Mouse (Mus musculus): ENCODE results near the gene Zyx. TPM values are rescaled to one million over a fixed set of nuclear protein-coding genes. Genes with fewer than 3 reads are reported as not detected.
A peak's percentile ranks its signal among the peaks of the same experiment; 100 is the strongest.

The Zyx gene
- total RNA-seq (2014; rRNA removed): 47.3 and 71.7 TPM in 2 replicates
- 60.5 and 62.7 TPM in 2 replicates for polyA plus RNA-seq (2015; fragmentation: Nextera tagmentation; extraction: Ambion mirVana)

DNA sequence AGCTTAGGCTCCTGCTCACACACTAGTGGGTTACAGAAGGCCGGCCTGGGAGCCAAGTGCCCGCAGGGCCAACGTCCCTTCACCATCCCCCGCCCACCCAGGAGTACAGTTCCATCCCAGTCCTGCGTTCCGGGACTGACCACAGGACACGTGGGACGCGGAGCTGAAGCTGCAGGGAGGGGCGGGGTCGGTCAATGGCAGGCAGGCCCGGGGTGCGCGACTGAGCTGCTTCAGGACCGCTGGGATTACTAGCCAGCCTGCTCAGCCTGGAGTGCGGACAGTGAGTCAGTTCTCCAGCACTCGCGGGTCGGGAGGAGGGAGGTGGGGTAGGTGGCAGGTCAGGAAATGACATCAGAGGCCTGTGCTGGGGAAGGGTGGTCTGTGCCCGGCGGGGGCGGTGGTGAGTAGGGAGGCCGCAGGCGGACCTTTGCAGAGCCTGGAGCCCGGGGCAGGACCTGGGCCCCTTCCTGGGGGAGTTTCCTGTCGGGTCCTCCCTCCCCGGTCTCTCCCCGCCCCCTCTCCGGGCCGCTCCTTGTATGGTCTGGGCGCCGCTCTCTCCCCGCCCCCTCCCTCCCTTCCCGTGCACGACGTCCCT is at the start of gene Zyx:
TSS of gene Zyx (plus strand) at position 205 of the 595 bp plus-strand sequence.
- Histone ChIP-seq H3K9me3 (ENCODE audit: low read length) (no peaks in the 10 kb centered on the region), H3K4me3 (ENCODE audit: low read depth, low read length) (peak within 1 kb of the TSS; percentile 89), H3K36me3 (ENCODE audit: insufficient read depth, low read length) (no peaks in the 10 kb centered on the region), H3K27me3 (ENCODE audit: insufficient read depth, low read length) (no peaks in the 10 kb centered on the region), H3K4me2 (ENCODE audit: low read depth, low read length, poor library complexity, severe bottlenecking) (peak within 1 kb of the TSS; percentile 92), H3K9ac (replicated peaks; ENCODE audit: low read length, poor library complexity, severe bottlenecking) (peak within 1 kb of the TSS; percentile 70), H3K27ac (ENCODE audit: low read depth, low read length) (peak within 1 kb of the TSS; percentile 77), H3K4me1 (ENCODE audit: insufficient read depth, low read length) (peaks cover 23% of the 10 kb centered on the region; the same call in 1 of the 2 replicates)
- under 1% methylated on average over 28 of the region's 36 CpGs for WGBS
- peak; percentile 49 for TF ChIP-seq CTCF (IDR thresholded peaks at IDR 0.05)
- ATAC-seq (ENCODE audit: low FRiP score): peak; percentile 91
- DNase-seq (ENCODE audit: low spot score): peak; percentile 89

DNA sequence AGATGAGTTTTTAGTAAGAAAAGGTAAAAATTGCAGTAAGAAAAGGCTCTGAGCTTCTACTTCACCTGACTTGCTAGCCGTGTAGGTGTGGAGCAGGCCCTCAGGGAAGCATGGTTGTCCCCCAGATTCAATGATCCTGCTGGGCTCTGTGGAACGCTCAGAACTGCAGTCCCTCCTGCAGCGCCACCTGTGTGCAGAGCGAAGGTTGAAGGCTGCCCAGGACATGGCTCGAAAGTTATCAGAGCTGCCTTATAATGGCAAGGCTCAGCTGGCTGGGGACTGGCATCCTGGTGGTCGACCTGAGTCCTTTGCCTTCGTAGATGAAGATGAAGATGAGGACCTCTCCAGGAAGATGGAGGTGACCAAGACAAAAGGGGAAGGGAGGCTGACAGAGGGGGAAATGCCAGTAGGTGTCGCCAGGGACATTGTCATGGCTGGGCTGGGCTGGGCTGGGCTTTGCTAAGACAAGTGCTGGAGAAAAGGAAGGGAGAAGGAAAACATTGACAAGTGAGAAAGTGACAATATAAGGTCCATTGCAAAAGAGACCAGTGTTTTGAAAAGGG is 39.5 kb upstream of the Zyx start:
- H3K27me3 ChIP-seq (ENCODE audit: insufficient read depth, low read length): no peaks in the 10 kb centered on the region
- H3K4me3 ChIP-seq (ENCODE audit: low read depth, low read length): no peak overlapping the region
- no peaks in the 10 kb centered on the region for H3K9me3 ChIP-seq (ENCODE audit: low read length)
- no peak overlapping the region for H3K9ac ChIP-seq (replicated peaks; ENCODE audit: low read length, poor library complexity, severe bottlenecking)
- 55% methylated on average over 8 of the region's 8 CpGs for WGBS
- TF ChIP-seq CTCF (IDR thresholded peaks at IDR 0.05): peak; percentile 33; the same call in 1 of the 2 replicates
- no peak overlapping the region for H3K4me2 ChIP-seq (ENCODE audit: low read depth, low read length, poor library complexity, severe bottlenecking)
- DNase-seq (ENCODE audit: low spot score) (no peak), ATAC-seq (ENCODE audit: low FRiP score) (no peak)
- no peaks in the 10 kb centered on the region for H3K4me1 ChIP-seq (ENCODE audit: insufficient read depth, low read length)
- peaks cover 16% of the 10 kb centered on the region; the same call in 1 of the 2 replicates for H3K36me3 ChIP-seq (ENCODE audit: insufficient read depth, low read length)
- H3K27ac ChIP-seq (ENCODE audit: low read depth, low read length): no peak overlapping the region

GRCm38 (mm10) chr6:42310427-42311053 is 38.9 kb upstream of the Zyx start:
- Histone ChIP-seq H3K27ac (ENCODE audit: low read depth, low read length) (no peak overlapping the region), H3K36me3 (ENCODE audit: insufficient read depth, low read length) (peaks cover 19% of the 10 kb centered on the region; the same call in 1 of the 2 replicates), H3K4me3 (ENCODE audit: low read depth, low read length) (no peak overlapping the region), H3K4me1 (ENCODE audit: insufficient read depth, low read length) (no peaks in the 10 kb centered on the region), H3K4me2 (ENCODE audit: low read depth, low read length, poor library complexity, severe bottlenecking) (no peak overlapping the region), H3K9ac (replicated peaks; ENCODE audit: low read length, poor library complexity, severe bottlenecking) (no peak overlapping the region), H3K9me3 (ENCODE audit: low read length) (no peaks in the 10 kb centered on the region), H3K27me3 (ENCODE audit: insufficient read depth, low read length) (no peaks in the 10 kb centered on the region)
- no peak for ATAC-seq (ENCODE audit: low FRiP score)
- 90% methylated on average over 2 of the region's 2 CpGs for WGBS
- no peak for DNase-seq (ENCODE audit: low spot score)
- no peak for TF ChIP-seq CTCF (IDR thresholded peaks at IDR 0.05)

- H3K36me3 ChIP-seq (ENCODE audit: insufficient read depth, low read length): peaks cover 21% of the 10 kb centered on the region
- H3K9me3 ChIP-seq (ENCODE audit: low read length): no peaks in the 10 kb centered on the region
- TF ChIP-seq CTCF (IDR thresholded peaks at IDR 0.05): no peak
- DNase-seq (ENCODE audit: low spot score) (no peak), ATAC-seq (ENCODE audit: low FRiP score) (no peak)
- H3K27ac ChIP-seq (ENCODE audit: low read depth, low read length): no peak overlapping the region
- H3K9ac ChIP-seq (replicated peaks; ENCODE audit: low read length, poor library complexity, severe bottlenecking): no peak overlapping the region
- no peak overlapping the region for H3K4me3 ChIP-seq (ENCODE audit: low read depth, low read length)
- H3K27me3 ChIP-seq (ENCODE audit: insufficient read depth, low read length): no peaks in the 10 kb centered on the region
- 88% methylated on average over 4 of the region's 4 CpGs for WGBS
- H3K4me2 ChIP-seq (ENCODE audit: low read depth, low read length, poor library complexity, severe bottlenecking): no peak overlapping the region
- H3K4me1 ChIP-seq (ENCODE audit: insufficient read depth, low read length): no peaks in the 10 kb centered on the region
Observed at GRCm38 (mm10) chr6:42318293-42318692, 31.1 kb upstream of the Zyx start.

GRCm38 (mm10) chr6:42323371-42324066 is 25.9 kb upstream of the Zyx start:
- H3K36me3 ChIP-seq (ENCODE audit: insufficient read depth, low read length): peaks cover under 1% of the 10 kb centered on the region
- no peaks in the 10 kb centered on the region for H3K9me3 ChIP-seq (ENCODE audit: low read length)
- WGBS: under 1% methylated on average over 28 of the region's 28 CpGs
- H3K9ac ChIP-seq (replicated peaks; ENCODE audit: low read length, poor library complexity, severe bottlenecking): peak overlapping the region; percentile 81
- TF ChIP-seq CTCF (IDR thresholded peaks at IDR 0.05): 0 out of 2 replicates have a peak, but pooled peaks have one; percentile 17
- H3K27ac ChIP-seq (ENCODE audit: low read depth, low read length): peak overlapping the region; percentile 71
- peak overlapping the region; percentile 72 for H3K4me2 ChIP-seq (ENCODE audit: low read depth, low read length, poor library complexity, severe bottlenecking)
- H3K4me1 ChIP-seq (ENCODE audit: insufficient read depth, low read length): no peaks in the 10 kb centered on the region
- ATAC-seq (ENCODE audit: low FRiP score) (peak; percentile 34), DNase-seq (ENCODE audit: low spot score) (peak; percentile 25)
- no peaks in the 10 kb centered on the region for H3K27me3 ChIP-seq (ENCODE audit: insufficient read depth, low read length)
- peak overlapping the region; percentile 58 for H3K4me3 ChIP-seq (ENCODE audit: low read depth, low read length)
